Mouse (Mus musculus) gastrocnemius, postnatal 25 days (tissue): ENCODE data around the gene 1600012H06Rik. TPM values are rescaled to one million over a fixed set of nuclear protein-coding genes. Genes with fewer than 3 reads are reported as not detected.

Source experiments
- total RNA-seq, 2 experiments: library from RNA; stranded (reverse); gene quantifications; 1 replicate in 1 of 2; 2 replicates in 1 of 2; pipeline ENCODE4 v1.2.3; 2021

Gene 1600012H06Rik
- total RNA-seq, 2 experiments from 2014 or later: 7.0 to 9.0 TPM

Other genes with a start within 250 kb of the 1600012H06Rik start
- gene Thbs2, start 248.9 kb upstream of the 1600012H06Rik start, total RNA-seq: 10 to 100 TPM; 10.5 to 12.9 TPM
- 1 to 10 TPM in 1 of 2 experiments, under 1 TPM in 1; 0.83 to 2.1 TPM for gene Wdr27, start within 50 bp of the 1600012H06Rik start, total RNA-seq
- gene Phf10, start 18.1 kb downstream of the 1600012H06Rik start, total RNA-seq: 10 to 100 TPM; 44.2 to 46.5 TPM
- 1 to 10 TPM; 1.5 to 3.6 TPM for gene 9030025P20Rik, start 35.3 kb downstream of the 1600012H06Rik start, total RNA-seq
- not detected for gene Gm3417, start 35.6 kb downstream of the 1600012H06Rik start, total RNA-seq
- 1 to 10 TPM; 1.9 to 2.3 TPM for gene Gm3435, start 67.0 kb downstream of the 1600012H06Rik start, total RNA-seq
- 10 to 100 TPM; 19.2 to 19.8 TPM for gene Ermard, start 98.0 kb downstream of the 1600012H06Rik start, total RNA-seq
- gene Tcte3, start 98.3 kb downstream of the 1600012H06Rik start, total RNA-seq: not detected
- gene Gm3448, start 98.4 kb downstream of the 1600012H06Rik start, total RNA-seq: under 1 TPM; 0.69 to 0.72 TPM